ENCODE assay signal across 18 mouse cellular contexts in the genomic region with DNA sequence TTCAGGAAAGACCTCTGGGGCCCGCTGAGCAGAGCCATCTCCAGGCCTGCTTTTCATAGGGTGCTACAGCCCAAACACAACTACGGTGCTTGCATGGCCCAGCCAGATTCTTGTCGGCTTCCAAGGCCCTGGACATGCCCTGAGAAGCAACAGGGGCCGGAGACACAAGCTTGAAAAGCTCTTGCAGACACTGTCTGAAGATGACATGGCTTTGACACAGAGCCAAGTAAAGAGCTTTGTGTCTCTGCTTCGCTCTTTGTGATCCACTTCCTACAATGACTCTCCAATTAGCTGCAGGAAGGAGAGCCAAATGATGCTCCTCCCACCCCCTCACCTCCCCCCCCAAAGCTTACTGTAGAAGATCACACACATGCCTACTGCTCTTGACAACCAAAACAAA. TPM values are rescaled to one million over a fixed set of nuclear protein-coding genes. Genes with fewer than 3 reads are reported as not detected.
DNase-seq lines count a peak whose midpoint lies in the region; ATAC-seq and TF ChIP-seq lines count a peak whose summit lies in the region.
"Had no signal": no experiment of that assay in that cellular context is flagged by ENCODE, and none has a peak within 500 bp of the region (broad histone marks: within the 10 kb centered on the region; RNA-seq: fewer than 3 reads in every experiment).

No protein-coding gene starts in this region.

- whole genome bisulfite sequencing in heart, embryonic 11.5 days (ENCODE audit: insufficient replicate concordance): 82% methylated on average over 5 of the region's 5 CpGs
- WGBS in kidney, adult 2 months: 60% methylated on average over 5 of the region's 5 CpGs
- WGBS in lung, embryonic 15.5 days: 52% methylated on average over 5 of the region's 5 CpGs

- DNase-seq in heart, adult 11 months: peak; percentile 81
- peak; percentile 74 for DNase-seq in kidney, adult 2 months
- DNase-seq in kidney, adult 11 months: no peak
- peak; percentile 46 for DNase-seq in 416B (ENCODE audit: low read depth)
- no peak for DNase-seq in yolk sac, embryonic 10.5 days (ENCODE audit: low spot score)
- no peak for DNase-seq in cerebellum, adult 18-20 months
- DNase-seq: adrenal gland, postnatal 25 days; B cell, adult 2 months; cerebellum, postnatal 36 days; left cerebral cortex, postnatal 4 days; right cerebral cortex, postnatal 14 days; thymus, postnatal 4 days had no signal

- no peak overlapping the region for H3K4me3 ChIP-seq in heart, embryonic 11.5 days (ENCODE audit: low read depth, low read length)
- H3K4me3 ChIP-seq in kidney, adult 2 months (ENCODE audit: insufficient read depth, low read depth, low read length): no peak overlapping the region
- no peak overlapping the region for H3K4me3 ChIP-seq in lung, embryonic 15.5 days
- H3K4me3 ChIP-seq: embryonic facial prominence, embryonic 13.5 days; forebrain, embryonic 13.5 days; hindbrain, embryonic 10.5 days; liver, embryonic 15.5 days had no signal

- H3K27ac ChIP-seq in heart, embryonic 11.5 days (ENCODE audit: low read depth, low read length): no peak overlapping the region
- H3K27ac ChIP-seq in kidney, adult 2 months (ENCODE audit: insufficient read depth, low read depth, low read length): no peak overlapping the region
- peak overlapping the region; percentile 47 for H3K27ac ChIP-seq in lung, embryonic 15.5 days
- H3K27ac ChIP-seq: embryonic facial prominence, embryonic 13.5 days; forebrain, embryonic 13.5 days; hindbrain, embryonic 10.5 days; liver, embryonic 15.5 days had no signal

- TF ChIP-seq CTCF in kidney, adult 2 months (conservative IDR thresholded peaks at IDR 0.05; ENCODE audit: insufficient read depth, insufficient read length, low read depth, low read length): no peak

- H3K36me3 ChIP-seq in heart, embryonic 11.5 days (ENCODE audit: control insufficient read depth, insufficient read depth, low read length): peaks cover 64% of the 10 kb centered on the region
- H3K36me3 ChIP-seq in kidney, adult 2 months (ENCODE audit: control insufficient read depth, insufficient read depth, low read length): peaks cover 5% of the 10 kb centered on the region
- H3K36me3 ChIP-seq in lung, embryonic 15.5 days: peaks cover 80% of the 10 kb centered on the region

- no peak for TF ChIP-seq POLR2A in kidney, adult 2 months (IDR thresholded peaks at IDR 0.05; ENCODE audit: low read depth, low read length)

- H3K27me3 ChIP-seq in heart, embryonic 11.5 days (ENCODE audit: control insufficient read depth, insufficient read depth, low read length): no peaks in the 10 kb centered on the region
- H3K27me3 ChIP-seq in kidney, adult 2 months (replicated peaks; ENCODE audit: control insufficient read depth, insufficient read depth, low read length): no peaks in the 10 kb centered on the region
- H3K27me3 ChIP-seq in lung, embryonic 15.5 days: no peaks in the 10 kb centered on the region
- H3K27me3 ChIP-seq: embryonic facial prominence, embryonic 13.5 days; forebrain, embryonic 13.5 days; liver, embryonic 15.5 days had no signal

- no peaks in the 10 kb centered on the region for H3K9me3 ChIP-seq in heart, embryonic 11.5 days (replicated peaks; ENCODE audit: control insufficient read depth, low read length)
- H3K9me3 ChIP-seq in lung, embryonic 15.5 days: no peaks in the 10 kb centered on the region
- H3K9me3 ChIP-seq: embryonic facial prominence, embryonic 13.5 days; forebrain, embryonic 13.5 days; hindbrain, embryonic 10.5 days; liver, embryonic 15.5 days had no signal

- no peaks in the 10 kb centered on the region for H3K4me1 ChIP-seq in heart, embryonic 11.5 days (ENCODE audit: control insufficient read depth, insufficient read depth, low read length)
- no peaks in the 10 kb centered on the region for H3K4me1 ChIP-seq in kidney, adult 2 months (ENCODE audit: control insufficient read depth, insufficient read depth, low read length)
- peaks cover 16% of the 10 kb centered on the region for H3K4me1 ChIP-seq in lung, embryonic 15.5 days
- H3K4me1 ChIP-seq: hindbrain, embryonic 10.5 days; liver, embryonic 15.5 days had no signal

- H3K4me2 ChIP-seq in heart, embryonic 11.5 days: no peak overlapping the region
- no peak overlapping the region for H3K4me2 ChIP-seq in lung, embryonic 15.5 days
- H3K4me2 ChIP-seq: embryonic facial prominence, embryonic 13.5 days; forebrain, embryonic 13.5 days; liver, embryonic 15.5 days had no signal

- ATAC-seq in heart, embryonic 11.5 days (replicated peaks; ENCODE audit: insufficient number of reproducible peaks, low FRiP score, low TSS enrichment): no peak
- peak; percentile 89 for ATAC-seq in lung, embryonic 15.5 days (ENCODE audit: borderline replicate concordance, extremely low read depth, low FRiP score, low TSS enrichment)
- ATAC-seq: forebrain, embryonic 13.5 days had no signal

- H3K9ac ChIP-seq in heart, embryonic 11.5 days (ENCODE audit: low read depth, low read length): no peak overlapping the region
- H3K9ac ChIP-seq in lung, embryonic 15.5 days: no peak overlapping the region
- H3K9ac ChIP-seq: embryonic facial prominence, embryonic 13.5 days; forebrain, embryonic 13.5 days; liver, embryonic 15.5 days had no signal

RNA-seq across cellular contexts. Expression of a gene that starts 40.0 kb away (rescaled TPM):
- 15.2 and 18.2 TPM in 2 replicates for polyA plus RNA-seq in heart, embryonic 11.5 days (2014; fragmentation: Nextera tagmentation; extraction: Ambion mirVana)
- polyA plus RNA-seq in kidney, adult 2 months (2012; rRNA removed): 11.0 and 11.6 TPM in 2 replicates
- 17.5 and 19.9 TPM in 2 replicates for polyA plus RNA-seq in lung, embryonic 15.5 days (2015; fragmentation: Nextera tagmentation; extraction: Ambion mirVana)

RNA-seq across cellular contexts. Expression of a gene that starts 57.4 kb away (rescaled TPM):
- 16.1 and 22.9 TPM in 2 replicates for polyA plus RNA-seq in heart, embryonic 11.5 days (2014; fragmentation: Nextera tagmentation; extraction: Ambion mirVana)
- polyA plus RNA-seq in kidney, adult 2 months (2012; rRNA removed): 5.2 and 5.6 TPM in 2 replicates
- polyA plus RNA-seq in lung, embryonic 15.5 days (2015; fragmentation: Nextera tagmentation; extraction: Ambion mirVana): 15.5 and 15.7 TPM in 2 replicates

Comparison
In these comparisons a context has a peak if more than half of its experiments do, and no peak if none do; other contexts are left out.
1. DNase-seq: peak in heart, adult 11 months (single experiment), kidney, adult 2 months (single experiment) and 416B (single experiment); none in kidney, adult 11 months (single experiment), yolk sac, embryonic 10.5 days (single experiment) and cerebellum, adult 18-20 months (0 of 2).